Mouse (Mus musculus) intestine, embryonic 14.5 days (tissue): ENCODE measurements around the gene Heg1. TPM values are rescaled to one million over a fixed set of nuclear protein-coding genes. Genes with fewer than 3 reads are reported as not detected.
A peak's percentile ranks its signal among the peaks of the same experiment; 100 is the strongest.

Experiments used
- ATAC-seq: fragments of 200-750 bp; cut with Nextera tagmentation; replicated peaks from 2 replicates; pipeline ENCODE4 v1.8.0; 2017; ENCODE audit warnings: low read depth, moderate number of reproducible peaks, moderate TSS enrichment, moderate library complexity; ENCODE audit not compliant: low FRiP score, low TSS enrichment
- DNase-seq: peaks from one replicate; pipeline ENCODE4 v3.0.0-alpha.2; 2018; ENCODE audit warnings: low spot score
- H3K27ac ChIP-seq: fragments of 300-500 bp; sonication (generic); 2 replicates; pipeline ENCODE4 v1.5.1; 2014; ENCODE audit warnings: low read depth, mild to moderate bottlenecking, control low read depth
- H3K27me3 ChIP-seq: fragments of 300-500 bp; sonication (generic); replicated peaks from 2 replicates; pipeline ENCODE4 v1.6.1; 2014; ENCODE audit warnings: low read length, control low read depth; ENCODE audit not compliant: control insufficient read depth, insufficient read depth
- H3K36me3 ChIP-seq: fragments of 300-500 bp; sonication (generic); 2 replicates; pipeline ENCODE4 v1.6.1; 2014; ENCODE audit warnings: low read length, control low read depth; ENCODE audit not compliant: control insufficient read depth, insufficient read depth
- H3K4me1 ChIP-seq: fragments of 300-500 bp; sonication (generic); replicated peaks from 2 replicates; pipeline ENCODE4 v1.6.1; 2014; ENCODE audit warnings: low read length, control low read depth, mixed read lengths; ENCODE audit not compliant: control insufficient read depth, insufficient read depth
- H3K4me2 ChIP-seq: fragments of 300-500 bp; sonication (generic); 2 replicates; pipeline ENCODE4 v1.6.1; 2014; ENCODE audit warnings: low read length
- H3K4me3 ChIP-seq: fragments of 300-500 bp; sonication (generic); 2 replicates; pipeline ENCODE4 v1.5.1; 2014; ENCODE audit warnings: low read depth, low read length, control low read depth, mixed read lengths
- H3K9ac ChIP-seq: fragments of 300-500 bp; sonication (generic); 2 replicates; pipeline ENCODE4 v1.6.1; 2014; ENCODE audit warnings: mild to moderate bottlenecking, low read length
- H3K9me3 ChIP-seq: fragments of 300-500 bp; sonication (generic); 2 replicates; pipeline ENCODE4 v1.6.1; 2016; ENCODE audit warnings: low read length, control low read depth; ENCODE audit not compliant: control insufficient read depth
- WGBS: fragments of 180-500 bp; shearing (Covaris S2); extraction: QIAGEN DNeasy Blood & Tissue Kit; methylation state at CpG from one replicate; pipeline ENCODE4 v1.1.7; 2014; 5-methylcytosine and 5-hydroxymethylcytosine counted together
- polyA plus RNA-seq: library from polyadenylated mRNA; unstranded; fragments of >200 nt; fragmentation: Nextera tagmentation; extraction: Ambion mirVana; gene quantifications from 2 replicates; pipeline ENCODE4 v1.2.1, GENCODE M21; 2014

Gene Heg1
- polyA plus RNA-seq, 1 experiment from 2014 or later = 26.5 TPM

- H3K27me3 ChIP-seq = no peaks in the 10 kb centered on the region
- H3K9me3 ChIP-seq = no peaks in the 10 kb centered on the region
- DNase-seq (no peak), ATAC-seq (no peak)
- no peaks in the 10 kb centered on the region; the same call in 1 of the 2 replicates for H3K4me1 ChIP-seq
- H3K4me2 ChIP-seq = no peak overlapping the region
- H3K36me3 ChIP-seq = peaks cover 44% of the 10 kb centered on the region
- no peak overlapping the region for H3K9ac ChIP-seq
- H3K4me3 ChIP-seq = no peak overlapping the region
- WGBS = 78% methylated on average over 7 of the region's 7 CpGs
- no peak overlapping the region for H3K27ac ChIP-seq
Measured at GRCm38 (mm10) chr16:33738949-33739719, 55.0 kb downstream of the Heg1 start.

GRCm38 (mm10) chr16:33739802-33740201 is 55.6 kb downstream of the Heg1 start:
- Histone ChIP-seq H3K27ac (no peak overlapping the region), H3K4me1 (no peaks in the 10 kb centered on the region; the same call in 1 of the 2 replicates), H3K36me3 (peaks cover 49% of the 10 kb centered on the region), H3K27me3 (no peaks in the 10 kb centered on the region), H3K9ac (no peak overlapping the region), H3K4me3 (no peak overlapping the region), H3K9me3 (no peaks in the 10 kb centered on the region), H3K4me2 (no peak overlapping the region)
- 72% methylated on average over 3 of the region's 3 CpGs for WGBS
- no peak for DNase-seq
- ATAC-seq = no peak; the same call in 1 of the 2 replicates

GRCm38 (mm10) chr16:33740416-33740815 is 56.2 kb downstream of the Heg1 start:
- DNase-seq (no peak), ATAC-seq (no peak)
- no peaks in the 10 kb centered on the region for H3K9me3 ChIP-seq
- H3K27me3 ChIP-seq = no peaks in the 10 kb centered on the region
- no peak overlapping the region for H3K4me3 ChIP-seq
- WGBS = 64% methylated on average over 6 of the region's 6 CpGs
- peaks cover 49% of the 10 kb centered on the region for H3K36me3 ChIP-seq
- H3K9ac ChIP-seq = no peak overlapping the region
- H3K4me2 ChIP-seq = no peak overlapping the region
- H3K4me1 ChIP-seq = no peaks in the 10 kb centered on the region; the same call in 1 of the 2 replicates
- no peak overlapping the region for H3K27ac ChIP-seq

GRCm38 (mm10) chr16:33741795-33742194 is 57.6 kb downstream of the Heg1 start:
- Histone ChIP-seq H3K4me1 (no peaks in the 10 kb centered on the region; the same call in 1 of the 2 replicates), H3K9me3 (no peaks in the 10 kb centered on the region), H3K27me3 (no peaks in the 10 kb centered on the region), H3K4me3 (no peak overlapping the region), H3K27ac (no peak overlapping the region), H3K36me3 (peaks cover 43% of the 10 kb centered on the region), H3K4me2 (no peak overlapping the region), H3K9ac (no peak overlapping the region)
- DNase-seq (no peak), ATAC-seq (no peak)
- 61% methylated on average over 5 of the region's 5 CpGs for WGBS

- no peak overlapping the region for H3K27ac ChIP-seq
- 72% methylated on average over 9 of the region's 9 CpGs for WGBS
- no peaks in the 10 kb centered on the region for H3K27me3 ChIP-seq
- no peak for DNase-seq
- H3K4me3 ChIP-seq = no peak overlapping the region
- peaks cover 42% of the 10 kb centered on the region for H3K36me3 ChIP-seq
- no peaks in the 10 kb centered on the region for H3K9me3 ChIP-seq
- no peak for ATAC-seq
- H3K4me2 ChIP-seq = no peak overlapping the region
- H3K9ac ChIP-seq = no peak overlapping the region
- no peaks in the 10 kb centered on the region; the same call in 1 of the 2 replicates for H3K4me1 ChIP-seq
Measured at GRCm38 (mm10) chr16:33742233-33742632, 58.1 kb downstream of the Heg1 start.

GRCm38 (mm10) chr16:33744622-33745419 is 60.7 kb downstream of the Heg1 start:
- Histone ChIP-seq H3K36me3 (peaks cover 31% of the 10 kb centered on the region), H3K4me3 (no peak overlapping the region), H3K9me3 (no peaks in the 10 kb centered on the region), H3K4me1 (no peaks in the 10 kb centered on the region), H3K4me2 (no peak overlapping the region), H3K27ac (no peak overlapping the region), H3K27me3 (no peaks in the 10 kb centered on the region), H3K9ac (no peak overlapping the region)
- DNase-seq (peak; percentile 70), ATAC-seq (peak; percentile 20; the same call in 1 of the 2 replicates)
- WGBS = 67% methylated on average over 7 of the region's 7 CpGs

GRCm38 (mm10) chr16:33745457-33745856 is 61.3 kb downstream of the Heg1 start:
- Histone ChIP-seq H3K36me3 (peaks cover 31% of the 10 kb centered on the region), H3K27ac (no peak overlapping the region), H3K27me3 (no peaks in the 10 kb centered on the region), H3K4me1 (no peaks in the 10 kb centered on the region), H3K9ac (no peak overlapping the region), H3K4me3 (no peak overlapping the region), H3K9me3 (no peaks in the 10 kb centered on the region), H3K4me2 (no peak overlapping the region)
- no peak for DNase-seq
- ATAC-seq = peak; percentile 38; the same call in 1 of the 2 replicates
- WGBS = 82% methylated on average over 7 of the region's 7 CpGs

GRCm38 (mm10) chr16:33746074-33746676 is 62.0 kb downstream of the Heg1 start:
- Histone ChIP-seq H3K4me2 (no peak overlapping the region), H3K4me3 (no peak overlapping the region), H3K4me1 (no peaks in the 10 kb centered on the region), H3K9me3 (no peaks in the 10 kb centered on the region), H3K36me3 (peaks cover 34% of the 10 kb centered on the region), H3K27ac (no peak overlapping the region), H3K27me3 (no peaks in the 10 kb centered on the region), H3K9ac (no peak overlapping the region)
- WGBS = 80% methylated on average over 10 of the region's 10 CpGs
- DNase-seq (no peak), ATAC-seq (no peak)
